Mouse (Mus musculus) hindlimb bud, embryonic 11.5 days (tissue): ENCODE results near the gene Sumo2.
"Not testable (repeated sequence)": the region's sequence is repeated elsewhere in the genome, so short reads cannot be mapped to it uniquely, and the experiment has no call there.

Source experiments
- DNase-seq: peaks from one replicate; pipeline ENCODE4 v3.0.0-alpha.2; 2012; ENCODE audit warnings: low read depth, low spot score; ENCODE audit errors: extremely low spot score

Sumo2 gene

DNA sequence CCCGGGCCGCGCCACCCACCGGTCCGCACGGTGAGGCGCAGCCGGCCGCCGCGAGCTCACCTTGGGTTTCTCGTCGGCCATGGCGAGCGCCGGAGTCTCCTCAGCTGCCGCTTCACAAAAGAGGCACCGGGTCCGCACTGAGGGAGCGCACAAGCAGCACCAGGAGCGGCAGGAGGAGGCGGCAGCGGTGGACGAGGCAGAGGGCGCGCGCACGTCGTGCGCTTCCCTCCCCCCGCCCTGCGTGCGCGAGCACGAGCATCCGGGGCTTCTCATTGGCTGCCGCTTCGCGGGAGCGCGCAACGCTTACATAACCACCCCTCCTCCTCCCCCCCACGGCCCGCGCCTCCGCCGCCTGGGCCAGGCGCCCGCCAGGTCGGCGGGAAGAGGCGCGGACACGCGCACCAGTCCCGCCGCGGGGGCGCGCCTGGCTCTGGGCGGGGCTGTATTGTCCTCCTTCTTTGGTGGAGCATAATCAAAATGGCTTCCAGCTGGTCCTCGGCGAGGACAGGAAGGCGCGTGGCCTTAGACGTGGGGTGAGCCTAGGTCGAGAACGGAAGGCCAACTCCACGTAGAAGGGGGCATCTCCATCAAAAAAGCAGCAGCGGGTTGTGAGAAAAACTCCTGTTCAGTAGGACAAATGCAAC lies at the start of gene Sumo2:
Sumo2 (minus strand) TSS at position 239 of the 644 bp plus-strand sequence.
- peak; percentile 93 for DNase-seq

DNA sequence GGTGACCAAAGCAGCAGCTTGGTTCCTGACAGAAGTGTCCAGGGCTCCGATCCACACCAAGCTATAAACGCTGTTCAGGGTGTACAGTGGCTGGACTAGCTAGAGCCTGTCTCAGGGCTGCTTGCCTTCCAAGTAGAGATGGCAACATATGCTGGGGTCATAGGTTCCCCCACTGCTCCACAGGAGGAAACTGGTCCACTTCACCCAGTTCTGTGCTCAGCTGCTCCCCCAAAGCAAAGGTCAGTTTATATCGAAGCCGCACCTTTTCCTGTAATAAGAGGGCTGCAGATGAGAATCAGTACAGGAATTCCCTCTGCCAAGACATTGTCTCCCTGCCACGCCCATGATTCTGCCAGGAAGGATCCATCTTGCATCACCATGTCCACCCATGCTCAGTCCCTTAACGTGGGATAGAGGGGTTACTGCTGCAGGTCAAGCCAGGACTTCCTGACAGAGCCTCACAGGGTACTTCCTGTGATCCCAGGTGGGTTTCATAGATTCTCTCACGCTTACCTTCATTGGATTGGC lies 49.6 kb upstream of the Sumo2 start:
- DNase-seq = no peak

DNA sequence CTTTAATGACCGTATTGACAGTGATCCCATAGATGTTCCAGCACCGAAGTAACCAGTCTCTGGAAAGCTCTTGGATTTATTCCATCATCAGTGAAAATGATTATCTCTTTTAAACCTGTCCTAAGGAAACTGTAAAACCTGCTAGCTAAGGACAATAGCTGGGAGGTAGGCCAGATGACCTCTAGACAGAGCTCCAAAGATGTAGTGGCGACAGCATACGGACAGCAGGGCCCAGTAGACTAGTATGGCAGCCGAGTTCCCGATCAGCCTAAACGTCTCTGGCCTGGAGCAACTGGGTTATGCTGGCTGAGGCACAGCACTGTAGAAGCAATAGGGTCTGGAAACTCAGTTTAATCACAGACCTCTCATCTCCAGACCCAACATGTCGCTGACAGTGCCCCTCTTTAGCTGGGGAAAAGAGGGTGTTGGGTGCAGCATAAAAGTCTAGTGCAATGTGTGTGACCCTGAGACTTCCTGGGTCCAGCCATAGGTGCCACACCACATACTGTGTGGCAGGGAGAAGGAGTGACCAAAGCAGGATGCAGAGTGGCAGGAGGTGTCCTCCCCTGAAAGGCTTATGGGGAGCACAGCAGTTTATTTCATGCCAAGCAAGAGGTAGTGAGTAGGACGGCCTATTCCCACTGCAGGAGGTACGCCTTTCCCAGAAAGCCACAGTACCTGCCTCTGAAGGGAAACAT lies 48.4 kb upstream of the Sumo2 start:
- DNase-seq = no peak

DNA sequence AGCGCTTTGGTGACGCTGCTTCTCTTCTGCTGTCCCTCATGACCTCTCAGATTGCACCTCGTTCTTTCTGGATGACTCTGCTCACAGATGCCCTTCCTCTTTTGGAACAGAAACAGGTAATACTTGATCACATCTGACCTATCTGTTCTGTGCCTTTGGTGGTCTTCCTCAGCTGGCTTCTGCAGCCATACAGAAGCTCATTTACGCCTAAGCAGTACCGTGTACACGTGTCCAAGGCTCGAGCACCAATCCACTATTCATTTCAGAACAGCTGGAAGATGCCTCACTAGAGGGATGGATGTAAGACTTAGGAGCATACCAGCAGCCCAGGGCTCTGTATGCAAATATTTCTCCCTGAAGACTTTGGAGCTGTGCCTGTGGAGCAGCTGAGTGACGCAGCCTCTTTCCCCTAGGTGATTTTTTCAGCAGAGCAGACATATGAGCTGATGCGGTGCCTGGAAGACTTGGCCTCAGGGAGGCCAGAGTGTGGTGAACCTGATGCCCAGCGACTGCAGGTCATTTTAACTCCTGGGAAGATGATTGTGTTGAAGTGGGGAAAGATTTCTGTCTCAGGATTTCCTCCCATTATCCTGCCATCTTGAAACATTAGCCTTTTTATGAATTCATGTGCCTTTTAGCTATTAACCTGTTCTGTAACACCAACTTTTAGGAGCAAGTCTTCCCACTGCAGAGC lies 47.0 kb upstream of the Sumo2 start:
- DNase-seq = no peak

DNA sequence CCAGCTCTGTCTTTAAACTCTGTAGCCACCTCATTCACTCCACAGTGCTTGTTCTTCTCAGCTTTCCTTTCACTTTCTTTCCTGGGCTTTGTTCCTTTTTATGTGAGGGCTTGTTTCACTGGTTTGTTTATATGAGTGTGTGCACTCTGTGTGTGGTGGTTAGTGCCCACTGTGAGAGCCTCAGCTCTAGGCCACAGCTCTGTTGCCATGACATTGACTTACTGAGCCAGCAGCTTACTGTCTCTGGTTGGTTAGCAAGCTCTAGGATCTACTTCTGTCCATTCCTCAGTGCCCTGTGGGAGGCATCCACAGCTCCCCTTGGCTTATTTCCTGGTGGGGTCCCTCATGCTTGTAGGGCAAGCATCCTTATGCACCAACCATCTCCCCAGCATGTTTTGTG lies 43.0 kb upstream of the Sumo2 start:
- no peak for DNase-seq

DNA sequence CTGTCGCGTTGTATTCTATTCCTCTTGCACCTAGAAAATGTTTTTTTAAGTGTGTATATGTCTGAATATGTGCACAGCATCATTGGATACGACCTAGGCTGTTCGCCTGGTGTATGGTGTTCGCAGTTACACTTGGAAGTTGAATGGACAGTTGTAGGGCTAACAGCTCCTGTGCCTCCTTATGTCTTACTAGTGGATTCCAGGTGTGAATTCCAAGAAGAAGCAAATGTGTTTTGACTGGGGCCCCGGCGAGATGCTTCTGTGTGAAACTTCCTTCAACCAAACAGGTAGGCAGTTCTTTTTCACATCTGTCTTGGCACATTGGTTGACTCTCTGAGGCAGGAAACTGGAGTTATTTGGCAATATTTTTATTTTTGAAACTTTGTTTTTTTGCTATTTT lies 28.9 kb upstream of the Sumo2 start:
- DNase-seq = no peak

DNA sequence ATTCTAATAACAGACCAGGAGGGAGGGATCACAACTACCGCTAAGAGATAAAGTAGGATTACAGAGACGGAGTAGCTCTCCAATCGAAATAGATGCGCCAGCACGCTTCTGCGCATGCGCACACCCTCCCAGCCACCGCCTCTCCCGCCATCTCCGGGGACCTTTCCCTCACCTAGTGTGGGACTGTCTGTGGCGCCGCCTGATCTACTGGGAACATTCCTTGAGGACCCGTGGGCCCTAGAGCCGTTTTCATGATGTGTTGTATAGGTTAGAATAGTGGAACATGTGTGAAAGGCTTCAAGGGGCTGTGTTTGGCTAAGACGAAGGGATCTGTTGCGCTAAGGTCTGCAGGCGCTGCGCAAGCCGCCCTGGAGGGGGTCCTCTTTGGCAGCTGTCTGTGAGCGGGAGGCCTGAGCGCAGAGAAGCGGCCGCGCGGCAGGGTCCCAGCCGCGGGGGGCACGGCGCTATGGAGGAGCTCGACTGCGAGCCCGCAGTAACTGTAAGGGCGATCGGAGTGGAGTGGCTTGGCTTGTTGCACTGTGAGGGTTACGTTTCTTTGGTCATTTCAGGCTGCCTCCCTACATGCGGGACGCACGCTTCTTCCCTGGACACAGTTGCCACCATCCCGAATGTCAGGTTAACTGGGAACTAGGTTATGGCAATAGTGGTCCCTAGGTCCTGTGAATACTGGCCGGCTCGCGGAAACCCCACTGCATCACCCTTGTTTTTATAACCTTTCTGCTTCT lies 28.2 kb upstream of the Sumo2 start, which contains the start of gene Nup85:
Nup85 (plus strand) TSS at position 371 of the 746 bp plus-strand sequence.
- peak; percentile 70 for DNase-seq

DNA sequence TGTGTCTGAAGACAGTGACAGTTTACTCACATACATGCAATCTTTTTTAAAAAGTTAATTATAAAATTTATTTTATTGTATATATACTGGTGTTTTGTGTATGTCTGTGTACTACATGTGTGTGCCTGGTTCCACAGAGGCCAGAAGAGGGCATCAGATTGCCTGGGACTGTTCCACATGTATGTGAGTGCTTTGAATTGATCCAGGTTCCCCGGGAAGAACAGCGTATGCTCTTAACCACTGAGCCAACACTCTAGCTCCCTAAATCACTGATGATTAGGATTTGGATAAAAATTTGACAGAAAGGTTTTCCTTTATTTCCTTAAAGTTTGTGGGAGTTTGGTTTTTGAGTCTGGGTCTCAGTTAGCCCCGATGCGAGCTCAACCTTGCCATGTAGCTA lies 27.3 kb upstream of the Sumo2 start:
- DNase-seq = no peak

DNA sequence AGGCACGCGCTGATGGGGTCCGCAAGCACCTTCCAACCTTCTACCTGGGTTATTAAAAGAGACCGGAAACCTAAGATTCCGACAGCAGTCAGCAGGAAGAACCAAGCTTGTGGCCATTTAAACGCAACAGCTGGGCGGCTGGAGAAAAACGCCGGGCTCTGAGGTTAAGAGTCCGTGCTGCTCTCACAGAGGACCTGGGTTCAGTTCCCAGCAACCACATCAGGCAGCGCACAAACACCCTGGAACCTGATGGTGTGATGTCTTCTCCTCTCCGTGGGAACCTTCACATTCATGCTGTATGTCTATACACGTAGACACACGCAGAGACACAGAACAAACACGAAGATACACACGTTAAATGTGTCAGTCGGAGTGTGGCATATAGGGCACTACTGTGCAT lies 19.6 kb upstream of the Sumo2 start:
- no peak for DNase-seq

DNA sequence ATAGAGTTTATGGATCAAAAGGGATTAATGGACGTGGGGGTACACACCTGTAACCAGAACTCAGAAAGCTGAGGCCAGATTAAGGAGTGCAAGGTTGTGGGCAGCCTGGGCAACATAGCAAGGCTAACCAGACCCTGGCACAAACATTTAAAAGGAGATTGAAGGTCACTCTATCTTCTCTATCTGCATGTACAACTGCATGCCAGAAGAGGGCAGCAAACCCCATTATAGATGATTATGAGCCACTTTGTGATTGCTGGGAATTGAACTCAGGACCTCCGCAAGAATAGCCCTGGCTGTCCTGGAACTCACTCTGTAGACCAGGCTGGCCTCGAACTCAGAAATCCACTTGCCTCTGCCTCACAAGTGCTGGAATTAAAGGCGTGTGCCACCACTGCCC lies 16.7 kb upstream of the Sumo2 start:
- no peak for DNase-seq

DNA sequence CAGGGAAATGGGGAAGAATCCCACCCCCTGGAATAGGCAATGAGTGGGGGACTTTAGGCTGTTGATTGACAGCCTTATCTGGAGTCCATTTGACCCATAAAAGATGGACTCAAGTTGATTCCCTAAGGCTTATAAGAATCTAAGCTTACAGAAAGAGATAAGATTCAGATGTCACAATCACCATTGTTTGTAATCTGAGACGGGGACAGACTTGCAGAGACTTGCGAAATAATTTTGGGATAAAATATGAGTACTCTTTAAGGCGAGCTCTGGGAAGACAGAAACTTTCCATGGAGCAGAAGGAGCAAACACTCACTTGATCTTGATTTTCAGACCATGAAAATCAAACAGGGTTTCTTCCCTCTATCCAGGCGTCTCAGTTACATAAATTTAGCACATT lies 7.5 kb upstream of the Sumo2 start:
- DNase-seq = no peak

DNA sequence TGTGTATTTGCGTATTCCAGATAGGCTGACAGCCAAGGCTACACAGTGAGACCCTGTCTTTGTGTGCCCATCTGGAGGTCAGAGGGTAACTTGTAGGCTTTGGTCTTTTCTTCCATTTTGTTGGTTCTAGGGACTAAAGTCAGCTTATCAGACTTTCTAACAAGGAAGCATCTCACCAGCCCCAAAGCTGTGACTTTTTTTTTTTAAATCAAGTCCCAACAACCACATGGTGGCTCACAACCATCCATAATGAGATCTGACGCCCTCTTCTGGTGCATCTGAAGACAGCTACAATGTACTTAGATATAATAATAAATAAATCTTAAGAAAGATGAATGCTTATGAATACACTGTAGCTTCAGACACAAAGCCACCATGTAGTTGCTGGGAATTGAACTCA lies 2.0 kb upstream of the Sumo2 start:
- no peak for DNase-seq

DNA sequence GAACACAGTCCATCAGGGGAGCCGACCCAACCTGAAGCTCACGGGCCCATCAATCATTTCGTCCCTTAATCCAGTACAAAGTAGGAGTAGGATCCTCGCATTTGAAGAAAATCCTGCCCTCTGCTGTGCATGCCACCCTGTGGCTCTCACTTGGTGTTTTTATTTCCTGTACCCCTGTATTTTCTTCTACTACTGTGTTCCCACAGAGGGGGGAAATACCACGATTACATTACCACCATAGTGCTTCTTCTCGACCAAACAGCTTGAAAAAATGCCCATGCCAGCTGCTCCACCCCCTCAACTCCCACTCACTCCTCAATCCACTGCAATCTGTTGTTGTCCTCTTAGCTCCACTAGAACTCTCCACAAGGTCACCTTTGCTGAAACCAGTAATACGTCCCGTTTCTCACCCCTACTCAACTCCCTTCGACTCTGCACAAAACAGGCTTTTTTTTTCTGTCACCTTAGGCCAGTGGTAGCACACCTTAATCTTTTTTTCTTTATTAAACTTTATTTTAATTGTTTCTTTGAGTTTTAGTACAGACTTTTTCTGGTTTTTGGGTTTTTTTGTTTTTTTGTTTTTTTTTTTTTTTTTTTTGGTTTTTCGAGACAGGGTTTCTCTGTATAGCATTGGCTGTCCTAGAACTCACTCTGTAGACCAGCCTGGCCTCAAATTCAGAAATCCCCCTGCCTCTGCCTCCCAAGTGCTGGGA lies 936 bp upstream of the Sumo2 start:
- no peak for DNase-seq

DNA sequence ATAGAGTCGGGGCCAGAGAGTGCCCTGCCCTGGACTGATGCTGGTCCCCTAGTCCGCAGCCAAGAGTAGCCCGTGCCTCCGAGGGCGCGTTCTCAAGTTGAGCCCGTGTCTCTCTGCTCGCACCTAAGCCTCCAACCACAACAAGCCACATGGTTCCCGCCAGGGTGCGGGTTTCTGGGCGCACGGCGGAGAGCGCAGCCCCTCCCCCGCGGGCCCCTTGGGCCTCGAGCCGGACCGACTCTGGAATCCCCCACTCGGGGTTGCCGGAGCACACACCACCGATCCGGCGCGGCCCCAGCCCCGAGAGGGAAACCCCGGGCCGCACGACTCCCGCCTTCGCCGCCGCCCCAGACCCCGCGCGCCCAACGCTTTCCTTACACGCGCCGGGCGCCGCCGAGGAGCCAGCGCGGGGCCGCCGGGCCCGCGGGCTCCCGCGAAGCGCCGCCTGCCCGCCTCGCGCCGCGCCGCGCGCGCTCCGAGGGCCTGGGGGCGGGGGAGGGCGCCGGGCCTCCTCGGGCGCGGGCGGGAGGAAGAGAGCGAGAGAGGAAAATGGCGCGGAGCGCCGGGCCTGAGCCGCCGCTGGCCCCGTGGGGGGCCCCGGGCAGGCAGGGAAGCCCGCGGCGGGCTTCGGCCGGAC lies 557 bp downstream of the Sumo2 start:
- no peak for DNase-seq

DNA sequence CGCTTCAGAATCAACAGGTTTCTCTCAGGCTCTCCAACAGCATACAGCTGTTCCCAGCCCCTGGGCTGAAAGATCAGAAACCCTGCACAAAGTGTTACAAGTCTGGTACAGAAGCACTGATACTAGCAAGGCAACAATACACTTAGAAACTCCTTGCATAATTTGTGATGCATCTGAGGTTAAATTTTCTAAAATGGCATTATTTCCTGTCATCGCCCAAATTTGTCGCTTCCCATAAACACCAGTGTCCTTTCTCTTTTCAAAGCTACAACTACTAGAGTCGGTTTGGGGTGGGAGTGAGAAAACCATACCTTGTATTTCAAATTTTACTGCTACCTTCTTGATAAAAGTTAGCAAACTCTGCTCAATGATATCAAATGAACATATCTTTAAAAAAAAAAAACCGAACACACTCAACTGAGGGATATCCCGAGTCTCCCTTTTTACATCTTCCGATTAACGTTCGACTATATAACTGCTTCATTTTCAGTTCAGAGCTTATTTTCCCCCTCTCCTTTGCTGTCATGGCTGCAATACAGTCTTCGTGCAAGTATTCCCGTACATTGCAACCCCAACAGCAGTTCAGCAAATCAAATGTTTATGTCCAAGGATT lies 1.2 kb downstream of the Sumo2 start:
- DNase-seq = no peak

DNA sequence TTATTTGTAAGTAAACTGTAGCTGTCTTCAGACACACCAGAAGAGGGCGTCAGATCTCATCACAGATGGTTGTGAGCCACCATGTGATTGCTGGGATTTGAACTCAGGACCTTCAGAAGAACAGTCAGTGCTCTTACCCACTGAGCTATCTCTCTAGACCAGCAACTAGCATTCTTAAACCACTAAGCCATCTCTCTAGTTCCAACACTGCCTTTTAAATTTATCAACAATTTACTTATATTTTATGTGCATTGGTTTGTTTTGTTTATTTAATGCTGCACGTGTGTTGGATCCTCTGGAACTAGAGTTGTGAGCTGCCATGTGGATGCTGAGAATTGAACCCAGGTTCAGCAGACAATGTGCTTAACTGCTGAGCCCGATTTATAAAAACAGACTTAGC lies 9.6 kb downstream of the Sumo2 start:
- not testable (repeated sequence) for DNase-seq

DNA sequence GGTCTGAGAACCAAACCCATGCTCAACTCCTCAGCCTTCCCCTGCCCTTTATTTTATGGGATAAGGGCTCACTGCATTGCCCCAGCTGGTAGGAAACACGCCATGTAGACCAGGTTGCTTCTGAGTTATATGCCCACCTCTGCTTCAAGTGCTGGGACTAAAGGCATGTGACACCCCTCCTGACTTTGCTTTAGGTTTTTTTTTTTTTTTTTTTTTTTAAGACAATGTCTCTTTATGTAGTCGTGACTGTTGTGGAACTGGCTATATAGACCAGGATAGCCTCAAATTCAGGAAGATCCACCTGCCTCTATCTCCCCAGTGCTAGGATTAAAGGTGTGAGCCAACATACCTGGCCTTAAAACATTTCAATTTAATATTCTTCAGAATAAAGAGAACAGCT lies 13.4 kb downstream of the Sumo2 start:
- no peak for DNase-seq

DNA sequence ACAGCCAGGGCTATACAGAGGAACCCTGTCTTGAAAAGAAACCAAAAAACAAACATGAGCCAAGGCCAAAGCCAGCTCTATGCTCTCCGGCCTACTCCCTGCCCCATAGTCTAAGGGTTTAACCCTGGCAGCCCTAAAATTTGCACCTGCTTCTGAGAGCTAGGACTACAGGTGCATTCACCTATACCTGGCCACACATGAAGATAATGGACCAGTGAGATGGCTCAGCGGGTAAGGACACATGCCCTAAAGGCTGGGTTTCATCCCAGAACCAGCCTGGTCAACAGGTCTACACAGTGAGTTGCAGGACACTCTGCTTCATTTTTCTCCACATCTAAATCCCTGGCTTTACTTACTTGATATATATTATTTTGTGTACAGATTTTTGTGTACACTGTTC lies 13.8 kb downstream of the Sumo2 start:
- DNase-seq = no peak

DNA sequence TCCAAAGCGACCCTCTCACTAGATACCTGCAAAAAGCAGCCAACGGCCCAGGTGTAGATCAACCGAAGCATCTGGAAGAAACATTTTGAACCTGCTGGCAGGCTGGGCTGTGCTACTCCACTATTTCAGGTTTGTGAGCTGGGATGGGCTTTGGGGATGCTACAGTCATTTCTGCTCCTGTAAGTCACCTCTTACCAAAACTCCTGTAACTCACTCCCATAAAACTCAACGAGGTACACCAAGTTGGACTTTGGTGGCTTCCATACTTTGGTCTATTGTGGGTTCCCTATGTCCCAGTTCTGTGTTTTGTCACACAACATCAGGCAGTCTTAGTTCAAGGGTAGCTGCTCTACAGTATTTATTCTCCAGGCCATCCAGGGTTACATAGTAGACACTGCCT lies 15.0 kb downstream of the Sumo2 start:
- no peak for DNase-seq

DNA sequence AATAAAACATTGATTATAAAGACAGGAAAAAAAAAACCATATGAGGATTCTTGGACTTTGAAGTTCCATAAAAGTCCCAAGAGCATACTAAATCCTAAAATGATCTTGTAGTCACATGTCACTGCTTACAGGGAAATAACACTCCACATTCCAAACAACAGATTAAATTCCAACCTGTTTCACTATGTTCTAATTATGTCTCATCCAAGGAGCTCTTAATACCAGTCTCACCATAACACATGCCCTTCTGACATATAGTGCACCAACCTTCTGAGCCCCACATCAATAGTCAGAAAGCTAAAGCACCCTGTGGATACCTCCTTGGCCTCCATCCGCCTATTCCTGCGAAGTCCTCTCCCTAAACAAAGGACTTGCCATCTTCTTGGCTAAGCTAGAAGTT lies 15.9 kb downstream of the Sumo2 start:
- DNase-seq = no peak
